Mouse (Mus musculus) heart, adult 9 months (tissue): ENCODE results near the gene Eef2.
A peak's percentile ranks its signal among the peaks of the same experiment; 100 is the strongest.
"Not testable (repeated sequence)": the region's sequence is repeated elsewhere in the genome, so short reads cannot be mapped to it uniquely, and the experiment has no call there.

Experiments
- DNase-seq, 2 experiments: peaks; one replicate each; pipeline ENCODE4 v3.0.0; 2022; ENCODE audit warnings: low spot score in 2 of 2

The Eef2 gene

DNA sequence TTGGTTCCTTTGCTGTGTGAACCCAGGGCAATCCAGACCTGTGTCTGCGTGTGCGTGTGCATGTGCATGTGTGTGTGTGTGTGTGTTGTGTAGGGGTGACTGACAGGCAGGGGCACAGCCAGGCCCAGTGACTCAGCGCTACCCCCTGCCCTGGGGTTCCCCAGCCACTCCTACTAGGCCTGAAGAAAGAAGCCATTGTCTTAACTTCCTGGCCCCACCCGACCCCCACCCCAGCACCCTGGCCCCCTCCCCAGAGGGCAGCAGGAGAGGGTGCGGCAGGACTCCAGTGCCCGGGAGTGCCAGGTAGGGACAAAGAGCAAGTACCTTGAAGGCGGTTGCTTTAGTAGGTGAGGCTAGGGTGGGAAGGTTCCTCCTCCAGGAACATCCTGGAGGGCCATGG is 30.7 kb upstream of the Eef2 start:
- no peak for DNase-seq

- no peak for DNase-seq
Observed at GRCm38 (mm10) chr10:81146296-81146695, 30.1 kb upstream of the Eef2 start.

GRCm38 (mm10) chr10:81151261-81151660 is 25.2 kb upstream of the Eef2 start:
- DNase-seq, result no peak

GRCm38 (mm10) chr10:81152609-81153008 is 23.8 kb upstream of the Eef2 start:
- DNase-seq, result no peak

GRCm38 (mm10) chr10:81154313-81154712 is 22.1 kb upstream of the Eef2 start:
- DNase-seq, result no peak

- DNase-seq, result no peak
Observed at GRCm38 (mm10) chr10:81154736-81155135, 21.7 kb upstream of the Eef2 start.

DNA sequence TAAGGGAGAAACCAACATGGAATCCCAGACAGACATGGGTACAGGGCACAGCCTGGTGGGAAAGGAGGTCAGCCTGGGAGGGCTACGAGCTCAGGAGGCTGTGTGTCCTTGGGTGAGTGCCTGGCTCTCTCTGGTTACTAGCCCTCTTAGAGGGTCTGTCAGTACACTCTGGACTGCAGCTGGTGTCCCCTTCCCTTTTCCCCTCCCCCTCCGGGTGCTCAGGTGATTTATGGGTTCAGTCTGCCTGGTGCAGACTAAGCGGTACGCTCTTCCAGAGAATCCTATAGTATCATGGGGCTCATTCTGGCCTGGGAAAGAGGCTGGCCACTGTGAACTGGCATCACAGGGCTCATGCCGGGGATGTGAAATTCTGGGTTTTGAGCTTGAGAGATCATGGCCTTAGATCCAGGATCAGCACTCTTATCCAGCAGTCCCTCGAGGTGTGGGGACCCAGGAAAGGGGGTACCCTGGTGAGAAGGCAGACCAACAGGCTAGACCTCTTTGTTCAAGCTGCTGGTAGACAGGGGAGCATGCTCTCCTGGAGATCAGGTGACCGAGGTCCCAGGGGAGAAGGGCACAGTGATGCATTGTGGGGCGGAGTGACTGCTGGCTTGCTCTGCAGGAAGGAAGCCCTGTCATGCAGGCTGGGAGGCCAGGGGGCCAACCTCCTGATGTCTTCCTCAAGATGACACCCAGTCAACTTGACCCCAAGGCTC is 14.7 kb upstream of the Eef2 start:
- DNase-seq, result no peak

DNA sequence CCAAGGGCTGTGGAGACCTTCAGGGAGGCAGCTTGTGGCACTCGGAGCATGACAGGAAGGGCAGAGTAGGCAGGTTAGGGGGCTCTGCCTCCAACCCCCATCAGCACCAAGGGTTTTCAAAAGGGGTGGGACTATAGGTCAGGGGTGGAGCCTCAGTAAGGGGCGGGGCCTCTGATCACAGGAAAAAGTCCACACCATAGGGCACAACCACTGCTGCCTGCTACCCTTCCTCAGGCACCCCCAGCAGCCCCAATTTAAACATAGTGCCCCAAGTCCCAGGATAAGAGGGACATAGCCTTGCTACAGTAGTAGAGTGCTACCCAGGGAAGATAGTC is 14.1 kb upstream of the Eef2 start:
- no peak for DNase-seq

DNA sequence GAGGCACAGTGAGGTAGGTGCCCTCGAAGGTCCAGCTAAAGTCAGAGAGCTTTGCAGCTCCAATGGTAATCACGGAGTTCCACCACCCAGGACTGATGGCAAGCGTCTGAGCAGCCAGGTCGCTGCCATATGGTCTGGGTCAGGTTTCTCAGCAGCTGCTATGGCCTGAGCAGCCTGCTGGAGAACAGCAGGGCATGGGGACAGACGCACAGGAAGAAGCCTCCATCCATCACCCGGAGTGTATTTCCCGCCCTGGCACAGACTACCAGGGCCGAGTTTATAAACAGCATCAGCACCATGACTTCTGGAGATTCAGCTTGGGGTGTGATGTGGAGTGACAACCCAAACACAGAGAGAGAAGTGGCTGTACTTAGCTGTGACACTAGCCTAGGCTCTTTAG is 11.3 kb upstream of the Eef2 start:
- DNase-seq, result no peak

DNA sequence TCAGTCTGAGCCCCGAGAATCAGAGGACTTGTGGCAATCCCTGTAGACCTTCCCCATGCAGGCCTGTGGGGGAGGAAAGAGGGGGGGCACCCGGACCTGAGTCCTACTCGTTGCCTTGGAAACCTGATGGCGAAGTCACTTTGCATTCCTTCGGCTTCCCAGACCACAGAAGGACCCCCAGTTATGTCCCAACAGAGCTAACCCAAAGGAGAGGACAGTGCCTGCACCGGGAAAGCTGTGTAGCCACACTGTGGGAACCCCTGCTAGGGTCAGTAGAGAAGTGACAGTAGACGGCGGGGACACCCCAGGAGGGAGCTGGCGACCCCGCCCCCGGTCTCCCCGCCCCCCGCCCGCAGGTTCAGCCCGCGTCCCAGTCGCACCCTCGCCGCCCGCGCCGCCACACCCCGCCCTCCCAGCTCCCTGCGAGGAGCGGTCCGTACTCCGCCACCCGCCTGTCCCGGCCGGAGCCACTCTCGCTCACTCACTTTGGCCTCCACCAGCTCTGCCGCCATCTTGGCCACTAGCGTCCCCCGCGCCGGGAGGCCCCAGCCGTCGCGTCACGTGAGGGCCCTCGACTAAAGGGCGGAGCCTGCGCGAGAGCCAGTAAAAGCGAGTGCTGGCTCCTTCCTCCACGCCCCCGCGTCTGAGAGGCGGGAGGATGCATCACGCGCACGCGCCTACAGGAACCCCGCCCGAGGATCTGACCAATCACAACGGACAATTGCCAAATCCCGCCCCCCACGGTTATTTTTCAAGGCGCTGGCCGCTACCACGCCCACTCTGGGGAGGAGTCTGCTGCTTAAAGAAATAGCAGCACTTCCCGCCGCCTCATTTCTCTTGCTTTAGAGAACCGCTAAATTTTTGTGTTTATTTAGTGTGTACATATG is 9.0 kb upstream of the Eef2 start, which contains the start of gene Pias4:
Gene Pias4 (minus strand): TSS at position 724 of the 887 bp plus-strand sequence.
- DNase-seq, result peak; percentile 100

DNA sequence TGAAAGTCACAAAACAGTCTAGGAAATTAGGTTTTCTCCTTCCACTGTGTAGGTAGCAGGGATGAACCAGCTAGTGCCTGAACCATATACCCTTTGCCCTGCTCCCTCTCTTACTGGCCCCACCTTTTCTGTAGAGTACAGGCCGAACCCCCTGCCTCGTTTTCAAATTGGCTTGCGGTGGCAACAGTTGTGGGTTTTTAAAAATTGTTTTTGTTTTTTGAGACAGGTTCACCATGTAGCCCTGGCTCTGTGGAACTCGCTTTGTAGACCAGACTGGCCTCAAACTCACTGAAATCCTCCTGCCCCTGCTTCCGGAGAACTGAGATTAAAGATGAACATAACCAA is 8.4 kb upstream of the Eef2 start:
- no peak for DNase-seq

GRCm38 (mm10) chr10:81168521-81169244 is 7.7 kb upstream of the Eef2 start:
- peak; percentile 86 to 88 for DNase-seq

DNA sequence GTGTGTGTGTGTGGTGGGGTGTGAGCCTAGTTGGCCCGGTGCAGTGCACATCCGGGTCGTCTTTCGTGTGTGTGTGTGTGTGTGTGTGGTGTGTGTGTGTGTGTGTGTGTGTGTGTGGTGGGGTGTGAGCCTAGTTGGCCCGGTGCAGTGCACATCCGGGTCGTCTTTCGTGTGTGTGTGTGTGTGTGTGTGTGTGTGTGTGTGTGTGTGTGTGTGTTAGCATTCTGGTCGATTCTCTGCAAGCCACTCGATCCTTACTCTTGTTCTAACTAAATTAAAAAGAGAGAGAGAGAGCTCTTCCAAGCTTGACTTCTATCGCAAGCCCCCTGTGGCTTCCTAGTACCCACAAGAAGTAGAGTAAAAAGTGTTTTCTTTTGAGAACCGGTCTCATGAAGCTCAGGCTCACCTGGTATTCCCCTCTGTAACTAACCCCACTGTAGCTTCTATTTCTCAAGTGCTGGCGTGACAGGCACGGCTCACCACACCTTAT is 7.0 kb upstream of the Eef2 start:
- DNase-seq, result not testable (repeated sequence)

DNA sequence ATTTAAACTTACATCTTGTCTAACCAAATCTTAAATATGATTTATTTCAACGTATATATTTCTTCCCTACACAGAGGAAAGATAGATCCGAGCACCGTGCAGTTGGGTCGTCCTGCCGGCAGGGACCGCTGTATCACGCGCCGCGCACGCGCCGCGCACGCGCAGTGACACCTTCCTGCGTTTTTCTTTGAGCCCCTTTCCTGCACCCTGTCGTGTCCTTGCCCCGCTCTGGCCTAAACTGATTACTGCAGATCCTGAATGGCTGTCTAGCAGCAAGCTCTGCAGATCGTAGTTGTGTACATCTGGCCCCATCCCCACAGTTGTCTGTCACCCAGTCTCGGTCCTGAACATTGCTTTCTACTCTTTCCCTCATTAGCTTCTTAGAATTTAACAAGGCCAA is 3.3 kb upstream of the Eef2 start:
- DNase-seq, result peak in 1 of 2 experiments; percentile 68

GRCm38 (mm10) chr10:81174617-81175344 is 1.6 kb upstream of the Eef2 start:
- DNase-seq, result peak; percentile 74 to 88

- not testable (repeated sequence) for DNase-seq
Observed at GRCm38 (mm10) chr10:81175345-81175701, 1.1 kb upstream of the Eef2 start.

DNA sequence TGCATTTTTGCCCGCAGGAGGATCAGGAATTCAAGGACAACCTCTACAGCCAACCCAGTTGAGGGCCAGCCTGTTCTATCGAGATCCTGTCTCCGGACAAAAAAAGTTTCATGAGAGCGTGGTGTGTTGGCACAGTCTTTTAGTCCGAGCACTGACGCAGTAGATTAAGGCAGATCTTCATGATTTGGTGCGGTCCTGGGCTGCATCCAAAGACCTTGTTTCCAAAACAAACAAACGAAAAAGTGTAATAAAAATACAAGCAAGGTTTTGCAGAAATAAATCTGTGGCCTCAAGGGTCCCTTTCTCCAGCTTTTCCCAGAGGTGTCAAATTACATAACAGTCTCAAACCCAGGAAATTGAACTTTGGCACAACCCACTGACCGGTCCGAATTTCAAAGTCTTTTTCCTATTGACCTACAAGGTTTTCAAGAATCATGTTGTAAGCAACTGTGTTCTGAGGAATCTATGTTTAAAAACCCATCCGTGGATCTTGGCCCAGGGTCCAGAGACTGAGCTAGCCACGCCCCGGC is 430 bp upstream of the Eef2 start:
- no peak for DNase-seq

GRCm38 (mm10) chr10:81177491-81177925 is 1.1 kb downstream of the Eef2 start:
- DNase-seq, result no peak

DNA sequence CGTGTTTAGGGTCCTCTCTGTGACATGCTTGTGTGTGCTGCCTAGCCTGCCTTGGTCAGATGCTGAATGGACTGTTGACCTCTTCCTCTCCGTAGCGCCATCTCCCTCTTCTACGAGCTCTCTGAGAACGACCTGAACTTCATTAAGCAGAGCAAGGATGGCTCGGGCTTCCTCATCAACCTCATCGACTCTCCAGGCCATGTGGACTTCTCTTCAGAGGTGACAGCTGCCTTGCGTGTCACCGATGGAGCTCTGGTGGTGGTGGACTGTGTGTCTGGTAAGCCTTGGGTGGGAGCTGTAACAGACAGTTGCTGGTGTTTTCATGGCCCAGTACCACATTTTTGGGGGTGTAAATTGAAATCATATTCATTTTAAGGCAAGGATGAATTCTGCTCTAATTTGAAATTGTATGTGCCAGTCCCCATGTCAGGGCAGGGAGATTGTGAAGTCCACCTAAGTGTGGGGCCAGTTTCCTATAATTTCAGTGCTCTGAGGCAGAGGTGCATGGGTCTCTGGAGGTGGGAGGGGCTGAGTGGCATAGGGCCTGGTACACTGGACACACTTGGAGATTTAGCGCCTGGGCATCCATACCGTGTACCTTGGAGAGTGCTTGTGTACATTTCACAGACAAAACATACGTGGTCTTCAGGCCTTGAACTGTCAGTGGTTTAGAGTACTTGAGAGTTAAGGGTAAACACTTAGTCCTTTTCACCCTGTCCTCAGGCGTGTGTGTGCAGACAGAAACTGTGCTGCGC is 1.7 kb downstream of the Eef2 start:
- no peak for DNase-seq

DNA sequence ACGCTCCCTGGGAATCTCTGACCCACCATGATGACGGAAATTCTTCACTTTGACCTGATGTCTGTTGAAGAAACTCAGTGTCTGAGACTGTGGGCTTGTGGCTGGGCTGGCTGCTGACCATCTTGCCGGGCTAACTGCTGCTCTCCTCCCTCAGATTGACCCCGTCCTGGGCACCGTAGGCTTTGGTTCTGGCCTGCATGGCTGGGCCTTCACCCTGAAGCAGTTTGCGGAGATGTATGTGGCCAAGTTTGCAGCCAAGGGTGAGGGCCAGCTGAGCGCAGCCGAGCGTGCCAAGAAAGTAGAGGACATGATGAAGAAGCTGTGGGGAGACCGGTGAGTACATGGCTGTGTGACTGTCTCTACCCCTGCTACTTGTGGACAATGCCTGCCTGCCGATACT is 2.5 kb downstream of the Eef2 start:
- no peak for DNase-seq
